Mouse (Mus musculus) kidney, postnatal 0 days (tissue): ENCODE results near the gene Soat1. TPM values are rescaled to one million over a fixed set of nuclear protein-coding genes. Genes with fewer than 3 reads are reported as not detected.

Experiments used
- ATAC-seq: fragments of 200-750 bp; cut with Nextera tagmentation; replicated peaks from 2 replicates; pipeline ENCODE4 v1.8.0; 2017; ENCODE audit warnings: low read depth, moderate number of reproducible peaks, moderate TSS enrichment, moderate library complexity; ENCODE audit not compliant: low FRiP score
- DNase-seq: peaks from one replicate; pipeline ENCODE4 v3.0.0-alpha.2; 2016; ENCODE audit warnings: low spot score
- H3K27ac ChIP-seq: fragments of 300-500 bp; sonication (generic); 2 replicates; pipeline ENCODE4 v1.5.1; 2014; ENCODE audit warnings: mild to moderate bottlenecking
- H3K27me3 ChIP-seq: fragments of 300-500 bp; sonication (generic); 2 replicates; pipeline ENCODE4 v1.6.1; 2014; ENCODE audit warnings: low read length, mixed read lengths; ENCODE audit not compliant: insufficient read depth
- H3K36me3 ChIP-seq: fragments of 300-500 bp; sonication (generic); 2 replicates; pipeline ENCODE4 v1.6.1; 2014; ENCODE audit warnings: low read length, mixed read lengths; ENCODE audit not compliant: insufficient read depth
- H3K4me1 ChIP-seq: fragments of 300-500 bp; sonication (generic); replicated peaks from 2 replicates; pipeline ENCODE4 v1.6.1; 2014; ENCODE audit warnings: antibody characterized with exemption, low read length, mixed read lengths; ENCODE audit not compliant: insufficient read depth
- H3K4me2 ChIP-seq: fragments of 300-500 bp; sonication (generic); 2 replicates; pipeline ENCODE4 v1.6.1; 2014; ENCODE audit warnings: mild to moderate bottlenecking, low read length, moderate library complexity, mixed read lengths
- H3K4me3 ChIP-seq: fragments of 300-500 bp; sonication (generic); replicated peaks from 2 replicates; pipeline ENCODE4 v1.5.1; 2014; ENCODE audit warnings: low read depth, low read length
- H3K9ac ChIP-seq: fragments of 300-500 bp; sonication (generic); 2 replicates; pipeline ENCODE4 v1.6.1; 2014; ENCODE audit warnings: low read depth, low read length
- H3K9me3 ChIP-seq: fragments of 300-500 bp; sonication (generic); replicated peaks from 2 replicates; pipeline ENCODE4 v1.6.1; 2016; ENCODE audit warnings: low read length, inconsistent platforms, mixed read lengths
- CTCF ChIP-seq: IDR thresholded peaks from 2 replicates; pipeline ENCODE4 v1.5.1; 2016; ENCODE audit warnings: antibody characterized with exemption, low read depth, mild to moderate bottlenecking, moderate library complexity
- whole genome bisulfite sequencing: fragments of 180-500 bp; shearing (Covaris S2); extraction: QIAGEN DNeasy Blood & Tissue Kit; methylation state at CpG from one replicate; pipeline ENCODE4 v1.1.7; 2014; 5-methylcytosine and 5-hydroxymethylcytosine counted together
- polyA plus RNA-seq: library from polyadenylated mRNA; unstranded; fragments of >200 nt; fragmentation: Nextera tagmentation; extraction: Ambion mirVana; gene quantifications from 2 replicates; pipeline ENCODE4 v1.2.1, GENCODE M21; 2015

Gene Soat1
- polyA plus RNA-seq, 1 experiment from 2014 or later: 30.5 TPM

DNA sequence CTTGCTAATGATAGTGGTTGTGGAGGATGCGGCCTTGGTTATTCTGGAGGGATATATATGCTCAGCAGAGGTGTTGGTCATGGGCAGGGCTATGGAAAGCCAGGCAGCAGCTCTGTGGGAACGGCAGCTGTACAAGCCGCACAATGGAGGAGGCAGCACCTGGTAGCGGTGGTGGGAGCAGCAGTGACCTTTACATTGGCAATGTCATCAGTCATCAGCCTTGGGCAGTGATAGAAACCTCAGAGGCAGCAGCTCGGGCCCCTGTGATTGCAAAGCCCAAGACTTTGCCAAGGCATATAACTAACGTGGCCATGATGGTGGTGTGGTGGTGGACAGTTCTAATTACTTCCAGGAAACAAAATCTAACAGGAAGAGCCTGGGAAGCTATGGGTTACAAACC is 50.6 kb downstream of the Soat1 start:
- no peak overlapping the region for H3K27ac ChIP-seq
- no peak for TF ChIP-seq CTCF
- no peaks in the 10 kb centered on the region for H3K27me3 ChIP-seq
- ATAC-seq (no peak), DNase-seq (no peak)
- no peak overlapping the region for H3K4me3 ChIP-seq
- H3K4me1 ChIP-seq: no peaks in the 10 kb centered on the region
- H3K4me2 ChIP-seq: no peak overlapping the region
- 0 out of 2 replicates have a peak, but pooled peaks cover 2% of the 10 kb centered on the region for H3K36me3 ChIP-seq
- 87% methylated on average over 6 of the region's 6 CpGs for WGBS
- no peak overlapping the region for H3K9ac ChIP-seq
- no peaks in the 10 kb centered on the region for H3K9me3 ChIP-seq

DNA sequence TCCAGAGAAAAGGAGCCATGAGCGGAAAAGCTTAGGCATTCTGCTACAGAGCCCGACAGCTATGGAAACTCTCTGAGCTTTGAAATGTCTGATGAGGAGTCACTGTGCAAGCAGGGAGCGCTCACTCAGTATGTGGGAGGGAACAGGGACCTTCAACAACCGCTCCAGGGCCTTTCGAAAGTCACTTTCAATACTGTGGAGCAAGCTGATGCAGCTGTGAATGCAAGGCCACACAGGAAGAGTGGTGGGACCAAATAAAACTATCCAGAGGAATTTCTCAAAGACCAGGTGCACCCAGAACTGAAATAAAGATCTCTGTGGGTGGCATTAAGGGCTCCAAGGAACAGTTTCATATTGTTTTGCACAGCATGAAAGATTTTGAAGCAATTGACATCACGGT is 51.3 kb downstream of the Soat1 start:
- H3K9ac ChIP-seq: no peak overlapping the region
- no peaks in the 10 kb centered on the region for H3K4me1 ChIP-seq
- no peak for TF ChIP-seq CTCF
- no peak overlapping the region for H3K4me2 ChIP-seq
- ATAC-seq (no peak), DNase-seq (no peak)
- no peak overlapping the region for H3K27ac ChIP-seq
- H3K4me3 ChIP-seq: no peak overlapping the region
- H3K9me3 ChIP-seq: no peaks in the 10 kb centered on the region
- 0 out of 2 replicates have a peak, but pooled peaks cover 1% of the 10 kb centered on the region for H3K36me3 ChIP-seq
- 70% methylated on average over 6 of the region's 6 CpGs for WGBS
- no peaks in the 10 kb centered on the region for H3K27me3 ChIP-seq

DNA sequence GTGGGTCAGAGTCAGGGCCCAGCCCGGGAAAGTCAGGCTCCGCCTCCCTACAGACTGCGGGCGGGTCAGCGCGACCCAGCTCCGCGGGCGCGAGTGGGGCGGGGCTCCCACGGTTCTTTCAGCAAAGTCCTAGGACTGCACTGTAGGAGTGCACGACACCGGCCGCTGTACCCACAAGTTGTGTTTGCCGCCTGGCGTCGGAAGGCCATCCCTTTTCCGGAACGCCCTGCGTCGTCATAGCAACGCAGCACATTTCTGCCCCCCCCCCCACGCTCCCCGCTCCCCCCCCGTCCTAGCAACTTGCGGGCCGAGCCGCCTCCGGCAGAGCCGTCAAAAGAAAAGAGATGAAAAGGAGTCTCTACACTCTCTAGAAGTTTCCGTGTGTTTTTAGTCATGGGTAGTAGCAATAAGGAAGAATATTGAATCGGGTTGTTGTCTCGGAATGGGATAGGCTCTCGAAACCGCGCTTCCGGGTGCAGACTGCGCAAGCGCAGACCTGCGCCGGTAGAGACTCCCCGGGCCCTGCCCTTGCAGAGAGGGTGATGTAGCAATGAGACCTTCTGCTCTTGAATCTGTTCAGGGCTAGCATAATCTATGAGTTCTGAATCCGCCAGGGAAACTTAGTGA is 53.3 kb downstream of the Soat1 start, which contains the start of gene Axdnd1:
Axdnd1 (minus strand) TSS at position 489 of the 627 bp plus-strand sequence.
- Histone ChIP-seq H3K36me3 (no peaks in the 10 kb centered on the region), H3K27me3 (no peaks in the 10 kb centered on the region), H3K9me3 (no peaks in the 10 kb centered on the region), H3K9ac (peak within 1 kb of the TSS; percentile 60), H3K4me3 (peak within 1 kb of the TSS; percentile 58), H3K27ac (no peak within 1 kb of the TSS), H3K4me2 (peak within 1 kb of the TSS; percentile 82), H3K4me1 (no peaks in the 10 kb centered on the region)
- WGBS: 2% methylated on average over 44 of the region's 44 CpGs
- ATAC-seq: peak; percentile 91
- TF ChIP-seq CTCF: no peak; the same call in 1 of the 2 replicates
- peak; percentile 92 for DNase-seq

DNA sequence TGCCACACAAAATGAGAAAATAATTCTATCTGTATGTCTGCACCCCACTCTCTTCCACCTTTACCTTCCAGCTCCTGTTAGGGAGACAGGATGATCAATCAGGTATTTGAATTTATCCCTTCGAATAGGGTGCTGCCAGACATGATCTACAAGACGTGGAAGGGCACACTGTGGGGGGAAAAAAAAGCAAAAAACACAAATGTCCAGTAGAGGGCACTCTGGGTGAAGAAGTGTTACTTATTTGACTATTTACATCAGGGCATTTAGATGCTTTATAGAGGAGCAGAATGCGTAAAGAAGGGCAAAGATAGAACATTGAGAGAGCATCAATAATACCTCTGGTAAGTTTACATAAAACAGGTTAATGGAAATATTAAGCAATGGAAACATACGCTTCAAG is 56.0 kb downstream of the Soat1 start:
- H3K4me1 ChIP-seq: no peaks in the 10 kb centered on the region
- no peak overlapping the region for H3K9ac ChIP-seq
- no peaks in the 10 kb centered on the region for H3K9me3 ChIP-seq
- TF ChIP-seq CTCF: peak; percentile 67
- DNase-seq (peak; percentile 25), ATAC-seq (no peak)
- no peak overlapping the region for H3K27ac ChIP-seq
- no peaks in the 10 kb centered on the region for H3K27me3 ChIP-seq
- H3K4me2 ChIP-seq: no peak overlapping the region
- no peaks in the 10 kb centered on the region for H3K36me3 ChIP-seq
- no peak overlapping the region for H3K4me3 ChIP-seq
- 62% methylated on average over 4 of the region's 4 CpGs for WGBS

DNA sequence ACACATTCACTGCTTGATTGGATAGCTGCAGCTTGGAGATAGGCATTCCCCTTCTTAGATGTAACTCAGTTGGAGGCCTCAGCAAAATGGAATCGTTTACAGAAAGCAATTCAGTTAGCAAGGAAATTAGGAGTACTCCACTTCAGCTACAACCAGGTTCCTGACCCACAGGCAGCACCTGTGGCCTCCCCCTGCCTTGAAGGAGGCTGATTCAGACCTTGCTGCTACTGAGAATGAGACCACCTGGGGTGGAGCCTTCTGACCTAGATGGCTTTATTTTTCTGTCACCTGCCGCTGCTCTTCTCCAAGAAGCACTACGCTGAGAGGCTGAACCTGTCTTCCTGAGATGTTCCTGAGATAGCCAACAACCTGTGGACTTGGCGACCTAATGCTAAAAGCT is 65.6 kb downstream of the Soat1 start:
- no peak for TF ChIP-seq CTCF

DNA sequence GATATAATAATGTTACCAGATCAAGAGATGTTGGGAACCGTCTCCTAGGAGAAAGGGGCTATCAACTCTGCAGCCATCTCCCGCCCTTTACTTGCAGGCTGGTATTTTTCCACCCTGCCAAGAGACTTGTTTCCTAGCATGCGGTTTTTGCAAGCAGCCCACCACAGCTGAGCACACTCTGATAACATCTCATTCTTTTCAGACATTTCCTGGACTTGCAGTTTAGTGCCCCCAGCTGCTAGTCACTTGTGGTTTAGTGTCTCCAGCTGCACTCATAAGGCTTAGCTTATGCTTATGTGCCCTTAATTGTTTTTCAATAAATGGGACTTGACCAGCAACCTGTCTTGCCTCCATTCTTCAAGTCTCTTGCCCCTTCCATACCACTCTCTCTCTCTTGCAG is 66.1 kb downstream of the Soat1 start:
- Histone ChIP-seq H3K4me2 (no peak overlapping the region), H3K27ac (no peak overlapping the region), H3K27me3 (no peaks in the 10 kb centered on the region), H3K36me3 (no peaks in the 10 kb centered on the region), H3K9ac (no peak overlapping the region), H3K4me1 (no peaks in the 10 kb centered on the region), H3K9me3 (no peaks in the 10 kb centered on the region), H3K4me3 (no peak overlapping the region)
- WGBS: 46% methylated on average over 3 of the region's 3 CpGs
- ATAC-seq (no peak; the same call in 1 of the 2 replicates), DNase-seq (peak; percentile 29)
- TF ChIP-seq CTCF: no peak

More for the DNA sequence above, 65.6 kb downstream of the Soat1 start:
- Histone ChIP-seq H3K36me3 (no peaks in the 10 kb centered on the region), H3K27ac (no peak overlapping the region), H3K4me3 (no peak overlapping the region), H3K4me2 (no peak overlapping the region), H3K9me3 (no peaks in the 10 kb centered on the region), H3K27me3 (no peaks in the 10 kb centered on the region), H3K9ac (no peak overlapping the region), H3K4me1 (no peaks in the 10 kb centered on the region)
- WGBS: 70% methylated on average over 4 of the region's 4 CpGs
- ATAC-seq (no peak), DNase-seq (no peak)
